Mouse (Mus musculus) embryo, embryonic 10 days (tissue): ENCODE measurements around the gene Apbb2.

Experiments
- DNase-seq: peaks from one replicate; pipeline ENCODE4 v3.0.0-alpha.2; 2015; ENCODE audit warnings: low spot score

The Apbb2 gene

GRCm38 (mm10) chr5:66618597-66618996, at the start of gene Apbb2:
TSS of gene Apbb2 (minus strand) at chr5:66618784.
- peak; percentile 96 for DNase-seq

GRCm38 (mm10) chr5:66654220-66654619, 35.6 kb upstream of the Apbb2 start:
- no peak for DNase-seq

- DNase-seq: no peak
These were observed 28.9 kb upstream of the Apbb2 start for GRCm38 (mm10) chr5:66647504-66647903.

GRCm38 (mm10) chr5:66643260-66643659, 24.7 kb upstream of the Apbb2 start:
- no peak for DNase-seq

- no peak for DNase-seq
These were observed 23.6 kb upstream of the Apbb2 start for GRCm38 (mm10) chr5:66642156-66642555.

- DNase-seq: no peak
These were observed 17.0 kb upstream of the Apbb2 start for GRCm38 (mm10) chr5:66635459-66636079.

GRCm38 (mm10) chr5:66627805-66628204, 9.2 kb upstream of the Apbb2 start:
- DNase-seq: no peak

GRCm38 (mm10) chr5:66620191-66620625, 1.6 kb upstream of the Apbb2 start:
- peak; percentile 83 for DNase-seq

- DNase-seq: no peak
These were observed 1.1 kb upstream of the Apbb2 start for GRCm38 (mm10) chr5:66619675-66620074.

GRCm38 (mm10) chr5:66619195-66619594, 611 bp upstream of the Apbb2 start:
- no peak for DNase-seq

GRCm38 (mm10) chr5:66617921-66618460, 593 bp downstream of the Apbb2 start:
- peak; percentile 49 for DNase-seq

GRCm38 (mm10) chr5:66614940-66615339, 3.6 kb downstream of the Apbb2 start:
- no peak for DNase-seq

- no peak for DNase-seq
These were observed 4.9 kb downstream of the Apbb2 start for GRCm38 (mm10) chr5:66613725-66614124.

- no peak for DNase-seq
These were observed 5.6 kb downstream of the Apbb2 start for GRCm38 (mm10) chr5:66612964-66613363.

GRCm38 (mm10) chr5:66611851-66612250, 6.7 kb downstream of the Apbb2 start:
- DNase-seq: no peak

- no peak for DNase-seq
These were observed 7.2 kb downstream of the Apbb2 start for GRCm38 (mm10) chr5:66611361-66611760.

GRCm38 (mm10) chr5:66610270-66610669, 8.3 kb downstream of the Apbb2 start:
- DNase-seq: no peak

- no peak for DNase-seq
These were observed 9.3 kb downstream of the Apbb2 start for GRCm38 (mm10) chr5:66609306-66609705.

GRCm38 (mm10) chr5:66607801-66608200, 10.8 kb downstream of the Apbb2 start:
- DNase-seq: no peak

GRCm38 (mm10) chr5:66607201-66607600, 11.4 kb downstream of the Apbb2 start:
- no peak for DNase-seq

GRCm38 (mm10) chr5:66605636-66606035, 12.9 kb downstream of the Apbb2 start:
- DNase-seq: no peak

GRCm38 (mm10) chr5:66604423-66604822, 14.2 kb downstream of the Apbb2 start:
- no peak for DNase-seq

- DNase-seq: peak; percentile 41
These were observed 14.8 kb downstream of the Apbb2 start for GRCm38 (mm10) chr5:66603746-66604145.

- DNase-seq: no peak
These were observed 15.4 kb downstream of the Apbb2 start for GRCm38 (mm10) chr5:66603223-66603622.
